Mouse (Mus musculus) skeletal muscle tissue, postnatal 0 days (tissue): Measurements from ENCODE around the gene Smarcc1. TPM values are rescaled to one million over a fixed set of nuclear protein-coding genes. Genes with fewer than 3 reads are reported as not detected.

Experiments used
- microRNA-seq, 2 experiments: library from miRNA; unstranded; fragments of <30 nt; microRNA quantifications; one replicate each; pipeline ENCODE4; 2016
- polyA plus RNA-seq: library from polyadenylated mRNA; unstranded; fragments of >200 nt; fragmentation: Nextera tagmentation; extraction: Ambion mirVana; gene quantifications from 2 replicates; pipeline ENCODE4 v1.2.1, GENCODE M21; 2015

The Smarcc1 gene
- 29.8 and 31.7 TPM in 2 replicates for polyA plus RNA-seq

GRCm38 (mm10) chr9:110116977-110117778, at the start of gene Smarcc1:
TSS of gene Smarcc1 (plus strand) at chr9:110117708.

GRCm38 (mm10) chr9:110117779-110118139, 251 bp downstream of the Smarcc1 start, which contains the start of gene Dhx30:
TSS of gene Dhx30 (minus strand) at chr9:110117830.

GRCm38 (mm10) chr9:110243221-110243833, 125.8 kb downstream of the Smarcc1 start, which contains the start of gene Cspg5:
TSS of gene Cspg5 (plus strand) at chr9:110243783.

Small RNA genes within 50 kb of the gene (microRNA-seq; reads per million reads assigned to microRNA genes)
- gene Mir6236: 9.0 to 20.8 reads per million in 2 experiments

Other genes with a start within 250 kb of the Smarcc1 start
- gene Cdc25a, start 242.1 kb upstream of the Smarcc1 start, polyA plus RNA-seq: 7.0 and 8.7 TPM in 2 replicates
- gene Map4, start 186.2 kb upstream of the Smarcc1 start, polyA plus RNA-seq: 113 and 125 TPM in 2 replicates
- gene Dhx30, start 122 bp downstream of the Smarcc1 start, polyA plus RNA-seq: 46.8 and 53.9 TPM in 2 replicates
- gene Cspg5, start 126.1 kb downstream of the Smarcc1 start, polyA plus RNA-seq: 1.1 and 1.9 TPM in 2 replicates
- 5.6 and 7.0 TPM in 2 replicates for gene Elp6, start 187.5 kb downstream of the Smarcc1 start, polyA plus RNA-seq
- gene Scap, start 215.6 kb downstream of the Smarcc1 start, polyA plus RNA-seq: 11.9 and 12.8 TPM in 2 replicates